Mouse (Mus musculus) lung, postnatal 0 days (tissue): Measurements from ENCODE around the gene Ces2g.

ENCODE experiments used
- CTCF ChIP-seq: IDR thresholded peaks from 2 replicates; pipeline ENCODE4 v1.5.1; 2016; ENCODE audit warnings: antibody characterized with exemption, mild to moderate bottlenecking
- EP300 ChIP-seq: IDR thresholded peaks from 2 replicates; pipeline ENCODE4 v1.6.1; 2016; ENCODE audit warnings: antibody characterized with exemption, mild to moderate bottlenecking, control low read depth

- TF ChIP-seq CTCF, result no peak
- TF ChIP-seq EP300, result no peak
These were observed at the start of gene Ces2g for GRCm38 (mm10) chr8:104961537-104961961.
